Mouse (Mus musculus) myocyte (in vitro differentiated cells): ENCODE data around the gene Clec1a.

Experiments used
- MYOG ChIP-seq, 3 experiments: IDR thresholded peaks; one replicate each; pipeline ENCODE4 v1.6.1; 2011; ENCODE audit warnings: control low read depth in 2 of 3, low read depth in 2 of 3, mild to moderate bottlenecking in 2 of 3; ENCODE audit not compliant: insufficient read length in 2 of 3, control insufficient read depth in 1 of 3, insufficient read depth in 1 of 3
- POLR2A ChIP-seq: IDR thresholded peaks from one replicate; pipeline ENCODE4 v1.6.1; 2011; ENCODE audit warnings: low read depth, mild to moderate bottlenecking, control low read depth, moderate library complexity; ENCODE audit not compliant: insufficient read length
- TCF12 ChIP-seq: IDR thresholded peaks from one replicate; pipeline ENCODE4 v1.6.1; 2011; ENCODE audit warnings: mild to moderate bottlenecking, control low read depth; ENCODE audit not compliant: poor library complexity, insufficient read depth, severe bottlenecking
- TCF3 ChIP-seq: IDR thresholded peaks from one replicate; pipeline ENCODE4 v1.6.1; 2011; ENCODE audit warnings: low read depth, control low read depth; ENCODE audit not compliant: insufficient read length

DNA sequence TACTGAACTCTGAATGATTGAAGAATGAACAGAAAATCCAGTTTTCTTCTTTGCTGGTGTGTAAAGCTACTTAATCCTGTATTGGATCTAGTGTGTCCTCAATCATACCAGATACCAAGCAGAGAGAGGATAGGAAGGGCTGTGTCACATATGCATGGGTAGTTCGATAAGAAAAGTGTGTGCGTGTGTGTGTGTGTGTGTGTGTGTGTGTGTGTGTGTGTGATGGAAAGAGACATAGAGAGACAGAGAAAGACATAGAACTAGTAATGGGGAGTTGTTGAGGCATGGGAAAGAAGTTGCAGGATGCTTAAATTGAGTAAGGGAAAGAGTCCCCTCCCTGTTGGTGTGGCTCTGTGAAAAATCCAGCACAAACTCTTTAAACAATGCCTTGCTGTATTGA lies 66.0 kb downstream of the Clec1a start, which contains the start of gene Clec12b:
- TF ChIP-seq TCF12 = no peak
- no peak for TF ChIP-seq TCF3
- TF ChIP-seq POLR2A = no peak
- no peak for TF ChIP-seq MYOG (IDR thresholded peaks at IDR 0.05; ENCODE audit: control insufficient read depth in 1 of 3, insufficient read depth in 1 of 3, insufficient read length in 2 of 3, low read depth in 2 of 3)
